Mouse (Mus musculus) limb, embryonic 11.5 days (tissue): ENCODE results near the gene Gm5737. TPM values are rescaled to one million over a fixed set of nuclear protein-coding genes. Genes with fewer than 3 reads are reported as not detected.
A peak's percentile ranks its signal among the peaks of the same experiment; 100 is the strongest.

Experiments
- ATAC-seq: fragments of 200-750 bp; cut with Nextera tagmentation; 2 replicates; pipeline ENCODE4 v1.8.0; 2017; ENCODE audit warnings: low read depth; ENCODE audit not compliant: insufficient number of reproducible peaks, low FRiP score, low TSS enrichment
- DNase-seq: peaks from one replicate; pipeline ENCODE4 v3.0.0-alpha.2; 2015; ENCODE audit warnings: low spot score
- H3K27ac ChIP-seq: fragments of 300-500 bp; sonication (generic); replicated peaks from 2 replicates; pipeline ENCODE4 v1.5.1; 2014; ENCODE audit warnings: low read depth, mild to moderate bottlenecking, low read length
- H3K27me3 ChIP-seq: fragments of 300-500 bp; sonication (generic); 2 replicates; pipeline ENCODE4 v1.6.1; 2014; ENCODE audit warnings: mild to moderate bottlenecking, low read length, mixed read lengths; ENCODE audit not compliant: control insufficient read depth, insufficient read depth
- H3K36me3 ChIP-seq: fragments of 300-500 bp; sonication (generic); 2 replicates; pipeline ENCODE4 v1.6.1; 2014; ENCODE audit warnings: mild to moderate bottlenecking, low read length, moderate library complexity, mixed read lengths; ENCODE audit not compliant: control insufficient read depth, insufficient read depth
- H3K4me1 ChIP-seq: fragments of 300-500 bp; sonication (generic); 2 replicates; pipeline ENCODE4 v1.6.1; 2014; ENCODE audit warnings: low read length, mixed read lengths; ENCODE audit not compliant: control insufficient read depth, insufficient read depth
- H3K4me2 ChIP-seq: fragments of 300-500 bp; sonication (generic); 2 replicates; pipeline ENCODE4 v1.6.1; 2014; ENCODE audit warnings: low read depth, mild to moderate bottlenecking, moderate library complexity; ENCODE audit not compliant: severe bottlenecking
- H3K4me3 ChIP-seq: fragments of 300-500 bp; sonication (generic); 2 replicates; pipeline ENCODE4 v1.5.1; 2014; ENCODE audit warnings: low read depth, low read length
- H3K9ac ChIP-seq: fragments of 300-500 bp; sonication (generic); 2 replicates; pipeline ENCODE4 v1.6.1; 2014; ENCODE audit warnings: mild to moderate bottlenecking, low read length
- H3K9me3 ChIP-seq: fragments of 300-500 bp; sonication (generic); 2 replicates; pipeline ENCODE4 v1.6.1; 2016; ENCODE audit warnings: low read length; ENCODE audit not compliant: control insufficient read depth
- WGBS: fragments of 180-500 bp; shearing (Covaris S2); extraction: QIAGEN DNeasy Blood & Tissue Kit; methylation state at CpG from one replicate; pipeline ENCODE4 v1.1.7; 2014; 5-methylcytosine and 5-hydroxymethylcytosine counted together
- polyA plus RNA-seq: library from polyadenylated mRNA; unstranded; fragments of >200 nt; fragmentation: Nextera tagmentation; extraction: Ambion mirVana; gene quantifications from 2 replicates; pipeline ENCODE4 v1.2.1, GENCODE M21; 2014

The Gm5737 gene
- polyA plus RNA-seq, 1 experiment from 2014 or later: not detected

DNA sequence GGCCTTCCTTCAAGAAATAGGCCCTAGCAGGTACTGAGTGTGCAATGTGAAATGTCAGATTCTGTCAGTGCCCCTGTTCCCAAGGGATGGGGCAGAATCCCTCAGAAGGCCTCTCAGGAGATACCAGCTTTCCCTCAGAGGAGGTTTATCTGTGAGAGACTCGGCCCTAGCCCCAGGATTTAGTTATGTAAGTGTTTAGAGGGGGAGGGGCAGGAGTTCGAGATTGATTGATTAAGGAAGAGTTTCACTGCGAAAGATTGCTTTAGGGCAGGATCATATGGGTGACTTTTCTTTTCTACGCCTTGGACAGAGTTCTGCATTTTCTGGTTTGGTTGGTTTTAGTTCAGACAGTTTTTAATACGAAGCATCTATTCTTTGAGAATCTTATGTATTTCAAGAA, 51.3 kb downstream of the Gm5737 start:
- no peaks in the 10 kb centered on the region for H3K27me3 ChIP-seq
- H3K4me1 ChIP-seq: peaks cover 36% of the 10 kb centered on the region
- no peak overlapping the region for H3K4me3 ChIP-seq
- H3K4me2 ChIP-seq: no peak overlapping the region
- no peak for ATAC-seq
- H3K36me3 ChIP-seq: no peaks in the 10 kb centered on the region
- peak; percentile 37 for DNase-seq
- H3K9me3 ChIP-seq: no peaks in the 10 kb centered on the region
- H3K9ac ChIP-seq: no peak overlapping the region
- H3K27ac ChIP-seq: no peak overlapping the region
- WGBS: 26% methylated on average over 5 of the region's 5 CpGs

DNA sequence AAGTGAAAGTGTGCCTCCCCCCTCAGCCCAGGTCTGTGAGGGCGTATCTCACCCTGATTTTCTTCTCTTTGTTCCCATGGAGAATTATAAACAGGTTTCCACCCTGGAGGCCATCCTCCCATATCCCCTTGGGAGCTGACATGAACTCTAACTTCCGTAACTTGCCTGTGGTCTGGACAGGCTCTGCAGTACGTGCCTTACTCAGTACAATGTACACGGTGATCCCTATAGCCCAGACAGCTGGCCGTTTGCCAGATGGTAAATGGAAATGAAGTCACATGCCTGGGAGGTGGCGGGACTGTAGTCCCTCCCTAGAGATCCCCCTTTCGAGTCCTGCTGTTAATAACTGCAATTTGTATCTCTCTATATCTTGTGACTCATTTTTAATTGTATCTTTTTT, 52.9 kb downstream of the Gm5737 start:
- no peak overlapping the region for H3K9ac ChIP-seq
- no peak overlapping the region; the same call in 1 of the 2 replicates for H3K4me2 ChIP-seq
- ATAC-seq (peak; percentile 76), DNase-seq (peak; percentile 78)
- WGBS: 10% methylated on average over 7 of the region's 7 CpGs
- H3K4me1 ChIP-seq: peaks cover 36% of the 10 kb centered on the region
- H3K4me3 ChIP-seq: no peak overlapping the region
- no peak overlapping the region for H3K27ac ChIP-seq
- no peaks in the 10 kb centered on the region for H3K36me3 ChIP-seq
- no peaks in the 10 kb centered on the region for H3K9me3 ChIP-seq
- no peaks in the 10 kb centered on the region for H3K27me3 ChIP-seq

DNA sequence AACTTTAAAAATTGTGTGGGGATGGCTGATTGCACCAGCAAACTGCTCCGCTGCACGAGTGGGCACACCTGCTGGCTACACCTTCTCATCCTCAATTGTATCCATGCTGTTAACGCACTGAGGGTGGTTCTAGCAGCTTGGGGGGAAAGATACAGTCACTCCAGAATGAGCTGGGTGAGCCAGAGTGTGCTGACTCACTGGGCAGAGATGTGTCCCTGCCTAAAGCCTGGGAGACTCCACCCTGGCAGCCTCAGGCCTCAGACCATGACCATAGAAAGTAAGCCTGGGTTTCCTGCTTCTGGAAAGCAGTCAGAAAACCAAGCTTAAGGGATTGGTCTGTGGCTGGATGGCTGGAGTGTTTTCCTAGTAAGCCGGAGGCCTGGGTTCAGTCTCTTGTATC, 53.7 kb downstream of the Gm5737 start:
- Histone ChIP-seq H3K36me3 (no peaks in the 10 kb centered on the region), H3K9ac (no peak overlapping the region), H3K27ac (no peak overlapping the region; the same call in 1 of the 2 replicates), H3K4me3 (no peak overlapping the region), H3K9me3 (no peaks in the 10 kb centered on the region), H3K4me1 (peaks cover 35% of the 10 kb centered on the region), H3K27me3 (no peaks in the 10 kb centered on the region), H3K4me2 (no peak overlapping the region)
- ATAC-seq (no peak), DNase-seq (no peak)
- 68% methylated on average over 4 of the region's 4 CpGs for WGBS

DNA sequence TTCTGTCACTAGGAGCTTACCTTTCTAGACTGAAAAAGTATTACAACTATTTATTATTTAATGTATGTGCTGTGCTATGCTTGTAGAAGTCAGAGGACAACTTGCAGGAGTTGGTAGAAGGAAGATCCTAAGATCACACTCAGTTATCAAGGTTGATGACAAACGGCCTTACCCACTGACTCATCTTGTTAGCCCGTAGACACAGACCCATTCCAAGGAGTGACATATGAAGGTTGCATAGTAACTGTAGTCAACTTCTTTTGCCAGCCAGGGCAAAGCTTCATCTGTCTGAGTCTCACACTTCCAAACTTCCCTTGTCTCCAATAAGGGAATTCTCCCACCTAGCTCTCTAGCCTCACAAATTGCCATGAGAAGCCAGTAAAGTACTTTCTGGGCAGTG, 54.5 kb downstream of the Gm5737 start:
- no peak for DNase-seq
- Histone ChIP-seq H3K9ac (no peak overlapping the region), H3K9me3 (no peaks in the 10 kb centered on the region), H3K4me1 (peaks cover 29% of the 10 kb centered on the region), H3K36me3 (no peaks in the 10 kb centered on the region), H3K27me3 (no peaks in the 10 kb centered on the region), H3K4me3 (no peak overlapping the region), H3K4me2 (no peak overlapping the region), H3K27ac (no peak overlapping the region)
- no peak for ATAC-seq
- 78% methylated on average over 2 of the region's 2 CpGs for WGBS

DNA sequence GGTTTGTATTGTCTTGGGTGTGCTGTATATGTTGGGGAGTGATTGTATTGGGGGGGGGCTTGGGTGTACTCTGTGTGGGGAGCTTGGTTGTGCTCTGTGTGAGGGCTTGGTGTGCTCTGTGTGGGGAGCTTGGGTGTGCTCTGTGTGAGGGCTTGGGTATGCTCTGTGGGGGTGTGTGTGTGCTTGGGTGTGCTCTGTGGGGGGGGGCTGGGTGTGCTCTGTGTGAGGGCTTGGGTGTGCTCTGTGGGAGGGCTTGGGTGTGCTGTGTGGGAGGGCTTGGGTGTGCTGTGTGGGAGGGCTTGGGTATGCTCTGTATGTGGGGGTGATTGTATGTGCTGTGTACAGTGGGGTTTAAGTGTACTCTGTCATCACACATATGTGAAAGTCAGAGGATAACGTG, 55.6 kb downstream of the Gm5737 start:
- Histone ChIP-seq H3K36me3 (no peaks in the 10 kb centered on the region), H3K27ac (no peak overlapping the region), H3K4me3 (no peak overlapping the region), H3K4me2 (no peak overlapping the region), H3K4me1 (peaks cover 19% of the 10 kb centered on the region), H3K27me3 (no peaks in the 10 kb centered on the region), H3K9ac (no peak overlapping the region), H3K9me3 (no peaks in the 10 kb centered on the region)
- DNase-seq (no peak), ATAC-seq (no peak; the same call in 1 of the 2 replicates)
- WGBS: 90% methylated on average over 1 of the region's 1 CpGs

GRCm38 (mm10) chr7:120869883-120870282, 57.7 kb downstream of the Gm5737 start:
- WGBS: 88% methylated on average over 5 of the region's 5 CpGs
- Histone ChIP-seq H3K27me3 (no peaks in the 10 kb centered on the region), H3K4me1 (peaks cover 8% of the 10 kb centered on the region; the same call in 1 of the 2 replicates), H3K4me2 (no peak overlapping the region), H3K9ac (no peak overlapping the region), H3K4me3 (no peak overlapping the region), H3K36me3 (no peaks in the 10 kb centered on the region), H3K9me3 (no peaks in the 10 kb centered on the region), H3K27ac (no peak overlapping the region)
- no peak for ATAC-seq
- DNase-seq: no peak

DNA sequence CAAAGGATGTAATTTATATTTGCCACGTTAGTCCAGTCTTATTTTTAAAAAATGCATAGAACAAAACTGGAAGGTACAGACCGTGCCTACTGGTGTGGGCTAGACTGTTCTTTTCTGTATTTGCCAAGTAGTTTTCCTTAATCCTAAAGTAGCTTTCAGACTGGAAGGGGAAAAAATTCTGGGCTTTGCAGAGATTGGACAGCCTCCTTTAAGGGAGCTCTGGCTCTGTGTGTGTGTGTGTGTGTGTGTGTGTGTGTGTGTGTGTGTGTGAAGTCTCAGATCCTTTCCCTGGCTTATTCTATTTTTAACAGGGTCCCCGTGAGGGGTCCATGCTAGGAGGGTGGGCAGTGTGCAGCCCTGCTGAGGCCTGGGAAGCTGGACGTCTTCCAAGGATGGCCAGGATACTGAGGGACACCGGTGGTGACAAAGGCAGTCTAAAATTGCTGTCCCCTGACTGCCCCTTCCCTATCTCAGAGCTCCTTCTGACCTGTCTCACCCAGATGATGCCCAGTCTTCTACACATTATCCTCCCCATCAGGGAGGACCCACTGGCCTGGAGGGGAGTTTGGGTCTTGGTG, 58.4 kb downstream of the Gm5737 start:
- H3K9me3 ChIP-seq: no peaks in the 10 kb centered on the region
- no peak overlapping the region for H3K27ac ChIP-seq
- H3K36me3 ChIP-seq: no peaks in the 10 kb centered on the region
- H3K4me2 ChIP-seq: no peak overlapping the region
- ATAC-seq (no peak), DNase-seq (no peak)
- peaks cover 3% of the 10 kb centered on the region; the same call in 1 of the 2 replicates for H3K4me1 ChIP-seq
- no peaks in the 10 kb centered on the region for H3K27me3 ChIP-seq
- 89% methylated on average over 5 of the region's 5 CpGs for WGBS
- no peak overlapping the region for H3K4me3 ChIP-seq
- no peak overlapping the region for H3K9ac ChIP-seq

- Histone ChIP-seq H3K4me1 (no peaks in the 10 kb centered on the region; the same call in 1 of the 2 replicates), H3K9me3 (no peaks in the 10 kb centered on the region), H3K36me3 (no peaks in the 10 kb centered on the region), H3K4me2 (no peak overlapping the region), H3K27me3 (no peaks in the 10 kb centered on the region), H3K27ac (no peak overlapping the region), H3K4me3 (no peak overlapping the region), H3K9ac (no peak overlapping the region)
- no peak for DNase-seq
- ATAC-seq: no peak
- 88% methylated on average over 12 of the region's 12 CpGs for WGBS
Measured at GRCm38 (mm10) chr7:120873083-120873482, 60.9 kb downstream of the Gm5737 start.

- Histone ChIP-seq H3K9me3 (no peaks in the 10 kb centered on the region), H3K9ac (no peak overlapping the region), H3K4me3 (no peak overlapping the region), H3K4me1 (no peaks in the 10 kb centered on the region), H3K4me2 (no peak overlapping the region), H3K27me3 (no peaks in the 10 kb centered on the region), H3K27ac (no peak overlapping the region), H3K36me3 (no peaks in the 10 kb centered on the region)
- ATAC-seq (no peak), DNase-seq (no peak)
- 89% methylated on average over 3 of the region's 3 CpGs for WGBS
Measured at GRCm38 (mm10) chr7:120874021-120874420, 61.9 kb downstream of the Gm5737 start.
